Mouse (Mus musculus): Measurements from ENCODE around the gene Stk38. TPM values are rescaled to one million over a fixed set of nuclear protein-coding genes. Genes with fewer than 3 reads are reported as not detected.

Gene Stk38
- total and polyA plus RNA-seq, 2 experiments, result 45.8 to 54.4 TPM

DNA sequence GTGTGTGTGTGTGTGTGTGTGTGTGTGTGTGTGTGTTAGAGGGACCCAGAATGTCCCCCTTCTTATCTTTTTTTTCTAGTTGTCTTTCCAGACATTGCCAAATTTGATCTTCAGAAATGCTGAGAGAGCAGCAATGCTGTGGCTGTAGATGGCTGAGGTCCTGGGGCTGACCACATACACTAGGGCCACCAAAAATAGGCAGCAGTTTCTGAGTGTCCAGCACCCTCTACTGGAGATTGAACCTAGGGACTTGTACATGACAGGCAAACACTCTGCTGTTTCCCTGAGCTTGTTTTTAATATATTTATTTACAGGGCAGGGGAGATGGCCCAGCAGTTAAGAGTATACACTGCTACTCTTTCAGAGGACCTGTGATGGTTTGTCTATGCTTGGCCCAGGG, 12.6 kb upstream of the Stk38 start:
- DNase-seq (ENCODE audit: extremely low read depth, low read depth, low spot score), result no peak
- TF ChIP-seq CTCF (IDR thresholded peaks at IDR 0.05; ENCODE audit: low read depth, low read length), result peak; percentile 39
- no peak for TF ChIP-seq POLR2A (IDR thresholded peaks at IDR 0.05; ENCODE audit: extremely low read depth, insufficient read depth, low read length)
- Histone ChIP-seq H3K79me2 (ENCODE audit: control insufficient read depth, insufficient read depth, low read length) (no peaks in the 10 kb centered on the region), H3K27ac (replicated peaks; ENCODE audit: insufficient read depth, low read depth, low read length) (no peak overlapping the region), H3K4me3 (ENCODE audit: insufficient read depth, low read depth, low read length) (no peak overlapping the region), H3K4me1 (ENCODE audit: control insufficient read depth, insufficient read depth, low read length) (peaks cover 3% of the 10 kb centered on the region; the same call in 1 of the 2 replicates), H3K9ac (ENCODE audit: low read depth, low read length) (no peak overlapping the region), H3K36me3 (ENCODE audit: control insufficient read depth, insufficient read depth, low read length) (no peaks in the 10 kb centered on the region), H3K27me3 (ENCODE audit: control insufficient read depth, insufficient read depth, low read length) (no peaks in the 10 kb centered on the region)

DNA sequence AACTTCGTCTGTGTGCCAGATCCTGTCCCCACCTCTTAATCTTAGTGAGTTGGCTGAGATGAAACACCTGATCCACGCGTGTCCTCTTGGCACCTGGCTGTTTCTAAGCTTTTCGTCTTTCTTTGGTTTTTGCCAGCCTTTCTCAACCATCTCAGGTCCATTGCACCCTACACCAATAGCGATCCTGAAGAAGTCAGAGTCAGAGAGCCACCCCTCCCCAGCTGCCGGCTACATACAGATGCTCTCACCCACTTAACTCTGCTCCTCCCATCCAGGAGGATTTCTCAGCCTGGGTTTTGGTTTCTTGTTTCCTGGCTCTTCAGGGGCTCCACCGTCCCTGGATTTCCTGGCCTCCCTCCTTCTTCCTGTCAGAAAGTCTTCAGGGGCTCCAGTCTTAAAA, 11.6 kb upstream of the Stk38 start:
- Histone ChIP-seq H3K4me3 (ENCODE audit: insufficient read depth, low read depth, low read length) (no peak overlapping the region), H3K27ac (replicated peaks; ENCODE audit: insufficient read depth, low read depth, low read length) (no peak overlapping the region), H3K4me1 (ENCODE audit: control insufficient read depth, insufficient read depth, low read length) (no peaks in the 10 kb centered on the region), H3K36me3 (ENCODE audit: control insufficient read depth, insufficient read depth, low read length) (no peaks in the 10 kb centered on the region), H3K27me3 (ENCODE audit: control insufficient read depth, insufficient read depth, low read length) (no peaks in the 10 kb centered on the region), H3K9ac (ENCODE audit: low read depth, low read length) (no peak overlapping the region), H3K79me2 (ENCODE audit: control insufficient read depth, insufficient read depth, low read length) (no peaks in the 10 kb centered on the region)
- no peak for TF ChIP-seq POLR2A (IDR thresholded peaks at IDR 0.05; ENCODE audit: extremely low read depth, insufficient read depth, low read length)
- TF ChIP-seq CTCF (IDR thresholded peaks at IDR 0.05; ENCODE audit: low read depth, low read length), result no peak
- 88% methylated on average over 7 of the region's 7 CpGs for WGBS
- DNase-seq (ENCODE audit: extremely low read depth, low read depth, low spot score), result no peak

DNA sequence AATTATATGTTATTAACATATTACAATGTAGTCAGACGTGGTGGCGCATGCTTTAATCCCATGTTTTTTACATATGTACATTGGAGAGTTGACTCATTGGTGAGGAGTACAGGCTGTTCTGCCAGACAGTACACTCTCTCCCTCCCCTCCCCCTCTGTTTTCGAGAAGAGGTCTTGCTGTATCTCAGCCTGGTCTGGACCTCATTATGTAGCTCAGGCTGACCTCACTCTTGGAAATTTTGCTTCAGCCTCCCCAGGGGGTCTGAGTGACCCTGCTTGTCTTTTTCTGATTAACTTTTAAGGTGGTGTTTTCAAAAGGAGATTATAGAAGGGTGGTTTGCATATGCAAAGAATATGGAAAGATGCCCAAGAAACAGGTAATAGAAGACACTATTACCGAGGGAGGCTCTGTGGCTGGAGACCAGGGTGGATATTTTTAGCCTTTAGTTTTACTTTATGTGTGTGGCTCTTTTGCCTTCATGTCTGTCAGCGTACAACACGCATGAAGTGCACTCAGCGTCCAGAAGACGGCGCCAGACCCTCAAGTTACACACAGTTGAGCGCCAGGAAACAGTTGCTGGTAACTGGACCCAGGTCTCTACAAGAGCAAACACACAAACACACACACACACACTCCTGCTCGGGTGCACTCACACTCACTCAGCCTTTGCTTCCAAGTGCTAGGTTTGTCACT, 10.6 kb upstream of the Stk38 start:
- no peaks in the 10 kb centered on the region for H3K36me3 ChIP-seq (ENCODE audit: control insufficient read depth, insufficient read depth, low read length)
- H3K4me3 ChIP-seq (ENCODE audit: insufficient read depth, low read depth, low read length), result no peak overlapping the region
- no peaks in the 10 kb centered on the region for H3K79me2 ChIP-seq (ENCODE audit: control insufficient read depth, insufficient read depth, low read length)
- 72% methylated on average over 11 of the region's 11 CpGs for WGBS
- no peak overlapping the region for H3K9ac ChIP-seq (ENCODE audit: low read depth, low read length)
- DNase-seq (ENCODE audit: extremely low read depth, low read depth, low spot score), result no peak
- no peaks in the 10 kb centered on the region for H3K27me3 ChIP-seq (ENCODE audit: control insufficient read depth, insufficient read depth, low read length)
- H3K4me1 ChIP-seq (ENCODE audit: control insufficient read depth, insufficient read depth, low read length), result no peaks in the 10 kb centered on the region
- no peak overlapping the region for H3K27ac ChIP-seq (replicated peaks; ENCODE audit: insufficient read depth, low read depth, low read length)
- TF ChIP-seq POLR2A (IDR thresholded peaks at IDR 0.05; ENCODE audit: extremely low read depth, insufficient read depth, low read length) (no peak), CTCF (IDR thresholded peaks at IDR 0.05; ENCODE audit: low read depth, low read length) (peak; percentile 42)

DNA sequence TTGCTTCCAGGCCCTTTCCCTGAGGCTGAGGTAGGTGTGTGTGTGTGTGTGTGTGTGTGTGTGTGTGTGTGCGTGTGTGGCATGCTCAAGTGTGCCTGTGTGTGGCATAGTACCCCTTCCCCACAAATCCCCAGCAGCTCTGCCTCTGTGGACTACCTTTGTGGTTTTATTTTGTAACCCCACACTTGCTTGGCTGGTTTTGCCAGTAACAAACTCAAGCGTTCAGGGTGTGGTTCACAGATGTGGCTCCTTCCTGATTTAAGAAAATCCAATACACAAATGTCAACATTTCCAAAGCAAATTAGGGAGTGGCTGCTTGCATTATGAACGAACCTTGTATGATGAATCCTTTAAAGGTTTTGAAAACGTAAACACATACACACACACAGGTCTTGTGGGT, 8.9 kb upstream of the Stk38 start:
- WGBS, result 88% methylated on average over 4 of the region's 4 CpGs
- DNase-seq (ENCODE audit: extremely low read depth, low read depth, low spot score), result no peak
- H3K4me1 ChIP-seq (ENCODE audit: control insufficient read depth, insufficient read depth, low read length), result no peaks in the 10 kb centered on the region
- H3K9ac ChIP-seq (ENCODE audit: low read depth, low read length), result no peak overlapping the region
- H3K27me3 ChIP-seq (ENCODE audit: control insufficient read depth, insufficient read depth, low read length), result no peaks in the 10 kb centered on the region
- H3K4me3 ChIP-seq (ENCODE audit: insufficient read depth, low read depth, low read length), result no peak overlapping the region
- H3K79me2 ChIP-seq (ENCODE audit: control insufficient read depth, insufficient read depth, low read length), result no peaks in the 10 kb centered on the region
- no peaks in the 10 kb centered on the region for H3K36me3 ChIP-seq (ENCODE audit: control insufficient read depth, insufficient read depth, low read length)
- TF ChIP-seq CTCF (IDR thresholded peaks at IDR 0.05; ENCODE audit: low read depth, low read length), result no peak
- no peak for TF ChIP-seq POLR2A (IDR thresholded peaks at IDR 0.05; ENCODE audit: extremely low read depth, insufficient read depth, low read length)
- H3K27ac ChIP-seq (replicated peaks; ENCODE audit: insufficient read depth, low read depth, low read length), result no peak overlapping the region

DNA sequence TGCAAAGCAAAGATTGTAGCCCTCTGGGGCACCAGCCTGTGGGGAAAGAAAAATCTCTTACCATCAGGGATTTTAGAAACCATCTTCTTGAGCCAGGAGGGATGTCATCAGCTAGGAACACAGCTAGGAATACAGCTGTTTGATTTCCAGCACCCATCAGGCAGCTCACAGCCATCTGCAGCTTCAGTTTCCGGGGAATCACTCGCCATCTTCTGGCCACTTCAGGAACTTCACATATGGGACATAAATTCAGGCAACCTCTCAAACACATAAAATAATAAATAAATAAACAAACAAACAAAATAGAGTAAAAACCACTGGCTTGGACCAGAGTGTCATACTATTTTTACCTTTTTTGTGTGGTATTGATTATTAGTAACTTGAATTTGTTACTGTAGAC, 7.8 kb upstream of the Stk38 start:
- Histone ChIP-seq H3K36me3 (ENCODE audit: control insufficient read depth, insufficient read depth, low read length) (no peaks in the 10 kb centered on the region), H3K4me1 (ENCODE audit: control insufficient read depth, insufficient read depth, low read length) (no peaks in the 10 kb centered on the region), H3K79me2 (ENCODE audit: control insufficient read depth, insufficient read depth, low read length) (no peaks in the 10 kb centered on the region), H3K4me3 (ENCODE audit: insufficient read depth, low read depth, low read length) (no peak overlapping the region), H3K27me3 (ENCODE audit: control insufficient read depth, insufficient read depth, low read length) (no peaks in the 10 kb centered on the region), H3K27ac (replicated peaks; ENCODE audit: insufficient read depth, low read depth, low read length) (no peak overlapping the region), H3K9ac (ENCODE audit: low read depth, low read length) (no peak overlapping the region)
- WGBS, result 55% methylated on average over 2 of the region's 2 CpGs
- TF ChIP-seq CTCF (IDR thresholded peaks at IDR 0.05; ENCODE audit: low read depth, low read length), result peak; percentile 70
- no peak for TF ChIP-seq POLR2A (IDR thresholded peaks at IDR 0.05; ENCODE audit: extremely low read depth, insufficient read depth, low read length)
- no peak for DNase-seq (ENCODE audit: extremely low read depth, low read depth, low spot score)

DNA sequence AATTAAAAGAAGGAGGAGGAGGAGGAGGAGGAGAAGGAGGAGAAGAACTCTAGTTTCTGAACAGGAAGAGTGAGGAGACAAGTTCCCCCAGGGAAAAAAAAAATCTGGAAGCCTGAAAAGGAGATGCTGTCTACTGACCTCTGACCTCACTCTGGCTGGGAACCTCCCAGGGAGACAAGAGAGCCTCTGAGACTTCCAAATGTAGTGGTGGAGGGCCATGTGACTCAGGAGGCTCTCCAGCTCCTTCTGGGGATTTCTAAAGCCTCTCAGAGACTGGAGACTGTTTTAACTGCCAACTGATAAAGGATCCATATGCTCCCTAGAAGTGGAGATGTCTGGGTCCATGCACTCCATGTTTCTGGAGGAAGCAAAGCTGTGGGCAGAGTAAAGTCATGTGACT, 6.4 kb upstream of the Stk38 start:
- no peak overlapping the region for H3K27ac ChIP-seq (replicated peaks; ENCODE audit: insufficient read depth, low read depth, low read length)
- H3K4me1 ChIP-seq (ENCODE audit: control insufficient read depth, insufficient read depth, low read length), result no peaks in the 10 kb centered on the region
- H3K27me3 ChIP-seq (ENCODE audit: control insufficient read depth, insufficient read depth, low read length), result no peaks in the 10 kb centered on the region
- no peaks in the 10 kb centered on the region for H3K79me2 ChIP-seq (ENCODE audit: control insufficient read depth, insufficient read depth, low read length)
- DNase-seq (ENCODE audit: extremely low read depth, low read depth, low spot score), result no peak
- no peak overlapping the region for H3K9ac ChIP-seq (ENCODE audit: low read depth, low read length)
- TF ChIP-seq CTCF (IDR thresholded peaks at IDR 0.05; ENCODE audit: low read depth, low read length) (no peak), POLR2A (IDR thresholded peaks at IDR 0.05; ENCODE audit: extremely low read depth, insufficient read depth, low read length) (no peak)
- no peaks in the 10 kb centered on the region for H3K36me3 ChIP-seq (ENCODE audit: control insufficient read depth, insufficient read depth, low read length)
- H3K4me3 ChIP-seq (ENCODE audit: insufficient read depth, low read depth, low read length), result no peak overlapping the region

Data from liver, adult 2 months (tissue).